Mouse (Mus musculus): ENCODE measurements around the gene Podnl1. TPM values are rescaled to one million over a fixed set of nuclear protein-coding genes. Genes with fewer than 3 reads are reported as not detected.

The Podnl1 gene
- total RNA-seq, 2 experiments from 2014 or later: not detected

DNA sequence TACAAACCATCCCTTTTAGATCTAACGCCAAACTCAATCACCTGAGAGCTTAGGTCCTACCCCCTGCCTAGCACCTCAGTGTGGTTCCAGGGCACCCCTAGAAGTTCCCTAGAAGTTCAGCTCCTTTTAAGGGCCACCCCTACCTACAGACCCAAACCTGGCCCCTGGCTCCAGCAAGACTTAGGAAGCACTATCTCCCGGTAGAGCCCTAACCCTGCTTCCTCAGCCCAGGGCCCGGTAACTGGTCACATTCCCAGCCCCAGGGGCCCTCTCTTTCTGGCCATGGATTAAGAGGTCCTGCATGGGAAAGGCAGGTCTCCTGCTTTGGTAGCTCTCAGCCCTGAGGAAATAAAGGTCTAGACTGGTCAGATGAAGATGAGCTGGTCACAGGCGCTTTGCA lies 54.2 kb downstream of the Podnl1 start:
- H3K4me3 ChIP-seq: no peak overlapping the region

DNA sequence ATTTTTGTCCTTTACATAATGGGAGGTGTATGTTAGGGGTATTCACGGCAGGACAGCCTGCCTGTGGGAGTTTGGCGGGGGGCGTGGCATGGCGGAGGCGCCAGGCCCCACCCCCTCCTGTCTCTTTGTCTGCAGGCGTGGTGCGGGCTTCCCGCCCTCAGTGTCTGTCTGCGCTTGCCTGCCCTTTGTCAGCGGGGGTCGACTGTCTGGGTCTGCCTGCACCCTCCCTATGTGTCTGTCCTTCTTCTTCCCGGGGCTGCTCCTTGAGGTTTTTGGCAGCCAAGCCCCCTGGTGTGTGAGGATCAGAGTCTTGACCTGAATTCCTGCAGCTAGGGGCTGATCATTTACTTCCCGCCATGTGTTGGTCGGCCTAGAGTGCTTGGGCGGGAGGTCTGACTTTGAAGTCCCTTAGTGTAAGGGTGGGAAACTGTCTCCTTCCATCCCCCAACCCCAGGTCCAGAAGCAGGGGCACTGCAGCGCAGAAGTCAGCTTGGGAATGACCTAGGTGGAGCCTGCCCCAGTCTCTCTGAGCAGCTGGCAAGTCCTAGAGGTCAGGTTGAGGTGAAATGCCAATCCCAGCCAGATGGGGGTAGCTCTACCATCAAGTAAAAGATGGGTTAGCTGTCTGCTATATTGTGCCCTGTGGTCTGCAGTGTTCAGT lies 54.9 kb downstream of the Podnl1 start:
- no peak for TF ChIP-seq CTCF (conservative IDR thresholded peaks at IDR 0.05)
- Histone ChIP-seq H3K27ac (no peak overlapping the region), H3K4me3 (no peak overlapping the region; the same call in 1 of the 2 replicates)
- DNase-seq (ENCODE audit: low spot score in 2 of 2): no peak

More for the DNA sequence above, 54.2 kb downstream of the Podnl1 start:
- TF ChIP-seq CTCF (conservative IDR thresholded peaks at IDR 0.05): no peak
- DNase-seq (ENCODE audit: low spot score in 2 of 2): no peak
- no peak overlapping the region for H3K27ac ChIP-seq

Small RNAs within 50 kb of the gene (microRNA-seq; reads per million reads assigned to microRNA genes)
- gene Gm25110 (0 reads per million in 2 experiments), gene Mir181c (2,269 to 2,479 reads per million in 2 experiments), gene Mir181d (1,750 to 2,114 reads per million in 2 experiments), gene Mir709 (0 reads per million in 2 experiments)

Other genes starting within 250 kb of the Podnl1 start
- gene Adgrl1, start 225.9 kb upstream of the Podnl1 start, total RNA-seq (2021): 100 to 1,000 TPM; 328 to 329 TPM
- gene Gm10644, start 170.8 kb upstream of the Podnl1 start, total RNA-seq (2021): under 1 TPM; 0.44 to 0.87 TPM
- under 1 TPM; 0.44 to 0.82 TPM for gene Asf1b, start 170.5 kb upstream of the Podnl1 start, total RNA-seq (2021)
- 100 to 1,000 TPM; 256 to 257 TPM for gene Prkaca, start 153.0 kb upstream of the Podnl1 start, total RNA-seq (2021)
- gene Samd1, start 128.3 kb upstream of the Podnl1 start, total RNA-seq (2021): 10 to 100 TPM; 40.7 to 41.2 TPM
- under 1 TPM; 0.66 to 0.82 TPM for gene 1700067K01Rik, start 124.5 kb upstream of the Podnl1 start, total RNA-seq (2021)
- gene 2210011C24Rik, start 113.8 kb upstream of the Podnl1 start, total RNA-seq (2021): 1 to 10 TPM in 1 of 2 experiments, not detected in 1; 1.1 TPM
- 1 to 10 TPM; 2.8 TPM for gene Palm3, start 104.5 kb upstream of the Podnl1 start, total RNA-seq (2021)
- gene Il27ra, start 83.4 kb upstream of the Podnl1 start, total RNA-seq (2021): 1 to 10 TPM; 2.0 TPM
- gene Rln3, start 81.0 kb upstream of the Podnl1 start, total RNA-seq (2021): not detected
- 1 to 10 TPM; 4.2 to 6.7 TPM for gene Gm10643, start 60.9 kb upstream of the Podnl1 start, total RNA-seq (2021)
- 10 to 100 TPM; 28.7 to 33.3 TPM for gene Rfx1, start 59.2 kb upstream of the Podnl1 start, total RNA-seq (2021)
- gene Dcaf15, start 21.2 kb upstream of the Podnl1 start, total RNA-seq (2021): 10 to 100 TPM; 21.2 to 22.5 TPM
- 10 to 100 TPM; 53.2 to 57.8 TPM for gene Cc2d1a, start 21.9 kb downstream of the Podnl1 start, total RNA-seq (2021)
- gene 4930432K21Rik, start 22.0 kb downstream of the Podnl1 start, total RNA-seq (2021): 1 to 10 TPM; 2.1 to 2.9 TPM
- 1 to 10 TPM; 2.6 to 5.0 TPM for gene Nanos3, start 59.2 kb downstream of the Podnl1 start, total RNA-seq (2021)
- 10 to 100 TPM; 18.0 to 19.3 TPM for gene Zswim4, start 111.1 kb downstream of the Podnl1 start, total RNA-seq (2021)
- gene D8Ertd738e, start 123.7 kb downstream of the Podnl1 start, total RNA-seq (2021): 100 to 1,000 TPM; 143 to 146 TPM
- gene Mri1, start 131.3 kb downstream of the Podnl1 start, total RNA-seq (2021): 10 to 100 TPM; 19.0 to 21.9 TPM
- gene Ccdc130, start 144.4 kb downstream of the Podnl1 start, total RNA-seq (2021): 10 to 100 TPM; 31.9 to 35.9 TPM